Mouse (Mus musculus): ENCODE data around the gene Dctn3. TPM values are rescaled to one million over a fixed set of nuclear protein-coding genes. Genes with fewer than 3 reads are reported as not detected.

Dctn3 gene
- total RNA-seq, 2 experiments from 2014 or later = 42.5 to 45.3 TPM

DNA sequence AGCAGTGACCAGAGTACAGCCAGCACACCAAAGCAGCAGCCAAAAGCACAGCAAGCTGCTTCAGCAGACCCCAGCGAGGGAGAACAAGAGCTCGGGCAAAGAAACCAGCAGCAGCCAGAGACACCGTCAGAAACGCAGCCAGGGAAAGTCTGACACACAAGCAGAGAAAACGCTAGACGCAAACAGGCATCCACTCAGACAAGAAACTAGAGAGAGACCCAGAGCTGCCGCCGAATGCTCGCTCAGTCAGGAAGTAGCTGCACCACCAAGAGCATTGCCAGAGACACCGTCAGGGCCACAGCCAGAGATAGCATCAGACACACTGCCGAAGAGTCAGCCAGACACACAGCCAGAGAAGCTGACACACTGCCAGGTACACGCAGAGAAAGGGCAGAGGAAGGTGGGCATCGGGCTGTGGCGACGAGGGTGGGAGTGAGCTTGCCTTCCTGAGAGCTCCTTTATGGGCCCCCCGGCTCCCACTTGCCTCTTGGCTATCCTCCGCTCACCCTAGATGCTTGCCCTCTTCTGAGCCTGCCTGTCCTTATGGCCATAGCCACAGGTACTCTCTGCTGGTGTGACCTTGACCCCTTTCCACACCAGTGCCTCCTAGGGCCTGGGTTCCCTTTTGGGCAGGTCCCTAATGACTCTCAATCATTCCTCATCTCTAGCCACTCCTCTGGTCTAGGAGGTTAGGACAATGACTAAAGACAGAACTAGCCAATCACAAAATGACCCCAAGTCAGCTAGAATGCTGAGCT is 46.5 kb downstream of the Dctn3 start:
- DNase-seq (ENCODE audit: low spot score) = no peak

GRCm38 (mm10) chr4:41673186-41673585 is 49.8 kb downstream of the Dctn3 start:
- DNase-seq (ENCODE audit: low spot score) = no peak

DNA sequence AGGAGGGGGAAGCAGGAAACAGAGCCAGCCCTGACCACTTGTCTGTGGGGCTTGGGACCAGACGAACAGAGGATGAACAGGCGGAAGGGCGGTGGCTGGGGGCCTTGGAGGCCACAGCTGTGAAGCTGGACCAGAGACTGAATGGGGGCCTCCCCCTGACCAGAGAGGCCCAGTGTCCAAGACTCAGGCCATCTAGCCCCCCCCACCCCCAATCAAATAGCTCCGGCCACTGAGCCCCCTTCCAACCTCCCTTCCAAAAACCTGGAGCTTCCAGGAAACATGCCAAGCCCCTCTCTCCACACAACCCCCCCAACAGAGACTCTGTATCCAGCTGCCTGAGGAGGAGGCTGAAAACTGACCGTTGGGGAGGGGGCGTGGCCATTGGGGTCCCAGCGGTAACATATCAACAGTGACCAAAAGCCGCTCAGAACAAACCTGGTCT is 50.4 kb downstream of the Dctn3 start:
- no peak for DNase-seq (ENCODE audit: low spot score)

GRCm38 (mm10) chr4:41671963-41672480 is 50.9 kb downstream of the Dctn3 start:
- no peak for DNase-seq (ENCODE audit: low spot score)

DNA sequence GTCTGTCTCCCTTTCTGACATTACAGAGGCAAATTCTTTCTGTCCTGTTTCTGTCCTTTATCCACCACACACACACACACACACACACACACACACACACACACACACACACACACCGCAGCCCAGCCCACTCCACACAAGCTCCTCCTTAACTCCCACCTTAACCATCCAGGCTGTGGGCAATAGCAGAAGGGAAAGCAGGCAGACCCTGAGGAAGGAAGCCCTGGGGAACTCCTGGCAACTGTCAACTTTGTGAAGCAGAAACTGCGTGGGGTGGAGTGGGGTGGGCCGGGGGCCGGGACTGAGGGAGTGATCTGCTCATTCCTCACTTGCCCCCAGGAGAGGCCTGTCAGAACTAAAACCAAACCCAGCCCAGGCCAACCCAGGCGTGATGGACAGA is 51.5 kb downstream of the Dctn3 start:
- DNase-seq (ENCODE audit: low spot score) = no peak

GRCm38 (mm10) chr4:41670836-41671235 is 52.1 kb downstream of the Dctn3 start:
- no peak for DNase-seq (ENCODE audit: low spot score)

DNA sequence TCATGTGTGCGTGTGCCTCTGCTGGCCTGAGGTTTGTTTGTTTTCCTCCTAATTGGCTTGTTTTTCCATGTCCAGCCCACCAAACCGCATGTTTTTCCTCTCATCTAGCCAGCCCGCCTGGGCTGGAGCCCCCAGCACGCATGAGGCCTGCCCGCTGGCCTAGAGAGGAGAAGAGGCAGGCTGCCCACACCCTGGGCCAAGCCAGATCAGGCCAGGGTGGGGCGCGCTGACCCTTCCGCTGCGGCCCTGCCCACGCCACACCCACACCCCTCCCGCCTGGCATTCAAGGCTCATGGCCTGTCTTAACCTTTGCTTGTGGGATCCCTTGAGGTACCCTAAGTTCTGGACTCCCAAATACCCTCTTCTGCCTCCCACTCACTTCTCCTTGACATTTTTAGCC is 56.3 kb downstream of the Dctn3 start:
- DNase-seq (ENCODE audit: low spot score) = peak; percentile 60

- peak; percentile 29 for DNase-seq (ENCODE audit: low spot score)
These were observed 57.8 kb downstream of the Dctn3 start for GRCm38 (mm10) chr4:41665009-41665675.

Other genes with a start within 250 kb of the Dctn3 start
- gene AI464131, start 220.1 kb downstream of the Dctn3 start, total RNA-seq (2021) = 10 to 100 TPM; 57.2 to 76.3 TPM
- not detected for gene 1110017D15Rik, start 205.8 kb downstream of the Dctn3 start, total RNA-seq (2021)
- gene Fam219a, start 153.6 kb downstream of the Dctn3 start, total RNA-seq (2021) = 10 to 100 TPM; 21.5 to 21.9 TPM
- under 1 TPM; 0.55 to 0.73 TPM for gene Dnaic1, start 153.4 kb downstream of the Dctn3 start, total RNA-seq (2021)
- gene Enho, start 82.8 kb downstream of the Dctn3 start, total RNA-seq (2021) = 10 to 100 TPM in 1 of 2 experiments, 1 to 10 TPM in 1; 8.6 to 15.3 TPM
- gene Cntfr, start 26.1 kb downstream of the Dctn3 start, total RNA-seq (2021) = 10 to 100 TPM; 14.4 to 47.1 TPM
- gene Il11ra1, start 23.2 kb downstream of the Dctn3 start, total RNA-seq (2021) = 10 to 100 TPM; 44.7 to 53.1 TPM
- gene Rpp25l, start 9.6 kb downstream of the Dctn3 start, total RNA-seq (2021) = 10 to 100 TPM; 46.9 to 48.3 TPM
- gene Arid3c, start 8.0 kb upstream of the Dctn3 start, total RNA-seq (2021) = not detected
- gene Galt, start 32.1 kb upstream of the Dctn3 start, total RNA-seq (2021) = 10 to 100 TPM; 30.0 to 32.8 TPM
- 1 to 10 TPM; 8.4 to 9.4 TPM for gene Sigmar1, start 33.0 kb upstream of the Dctn3 start, total RNA-seq (2021)
- 10 to 100 TPM; 18.1 to 19.1 TPM for gene Ccl27a, start 51.1 kb upstream of the Dctn3 start, total RNA-seq (2021)
- gene Gm21541, start 180.4 kb upstream of the Dctn3 start, total RNA-seq (2021) = not detected
- gene Gm20878, start 218.4 kb upstream of the Dctn3 start, total RNA-seq (2021) = 1 to 10 TPM in 1 of 2 experiments, under 1 TPM in 1; 0.37 to 1.4 TPM
- gene Fam205a4, start 242.9 kb upstream of the Dctn3 start, total RNA-seq (2021) = not detected